Mouse (Mus musculus) embryo, embryonic 9.5 days (tissue): ENCODE results near the gene Kmt2a.
A peak's percentile ranks its signal among the peaks of the same experiment; 100 is the strongest.

ENCODE experiments used
- DNase-seq: peaks from one replicate; pipeline ENCODE4 v3.0.0-alpha.2; 2017; ENCODE audit errors: extremely low spot score

Gene Kmt2a

DNA sequence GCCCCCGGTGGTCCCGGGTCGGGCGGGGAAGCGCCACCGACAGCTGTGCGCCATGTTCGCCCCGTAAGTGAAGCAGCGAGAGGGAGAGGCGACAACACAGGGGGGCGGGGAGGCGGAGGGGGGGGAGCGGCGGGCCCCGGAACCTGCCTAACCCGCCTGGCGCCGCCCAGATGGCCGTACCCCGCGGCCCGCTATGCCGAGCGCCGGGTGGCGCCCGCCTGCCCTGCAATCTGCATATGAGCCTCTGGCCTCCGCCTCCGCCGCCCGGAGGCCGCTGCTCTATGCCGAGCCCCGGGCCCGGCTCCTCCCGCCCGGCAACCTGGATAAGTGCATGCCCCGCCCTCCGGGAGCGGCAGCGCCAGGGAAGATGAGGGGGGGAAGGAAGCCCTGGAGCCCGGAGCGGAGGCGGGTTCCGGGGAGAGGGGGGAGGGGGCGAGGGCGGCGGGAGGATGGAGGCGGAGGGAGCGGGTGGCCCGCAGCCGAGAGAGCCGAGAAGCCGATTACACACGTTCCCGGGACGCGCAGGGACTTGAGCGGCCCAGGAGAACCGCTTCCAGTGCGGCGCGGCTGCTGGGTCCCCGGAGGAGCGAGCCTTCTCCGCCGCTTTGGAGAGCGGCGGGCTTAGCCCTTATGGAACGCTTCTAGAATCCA, at the start of gene Kmt2a:
Gene Kmt2a, minus strand, starts transcription at position 76 of the 651 bp plus-strand sequence.
- peak; percentile 100 for DNase-seq

DNA sequence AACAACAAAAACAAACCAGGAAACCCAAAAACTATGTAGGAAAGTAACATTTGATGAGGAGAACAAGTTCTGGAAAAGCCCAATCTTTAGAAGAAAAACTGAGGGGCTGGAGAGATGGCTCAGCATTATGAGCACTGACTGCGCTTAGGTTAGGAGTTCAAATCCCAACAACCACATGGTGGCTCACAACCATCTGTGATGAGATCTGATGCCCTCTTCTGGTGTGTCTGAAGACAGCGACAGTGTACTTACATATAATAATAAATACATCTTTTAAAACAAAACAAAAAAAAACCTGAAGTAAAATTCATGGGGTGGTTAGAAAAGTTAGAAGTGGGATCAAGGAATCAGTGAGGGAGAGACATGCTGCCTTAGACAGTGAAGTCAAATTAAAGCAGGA, 40.4 kb upstream of the Kmt2a start:
- no peak for DNase-seq

DNA sequence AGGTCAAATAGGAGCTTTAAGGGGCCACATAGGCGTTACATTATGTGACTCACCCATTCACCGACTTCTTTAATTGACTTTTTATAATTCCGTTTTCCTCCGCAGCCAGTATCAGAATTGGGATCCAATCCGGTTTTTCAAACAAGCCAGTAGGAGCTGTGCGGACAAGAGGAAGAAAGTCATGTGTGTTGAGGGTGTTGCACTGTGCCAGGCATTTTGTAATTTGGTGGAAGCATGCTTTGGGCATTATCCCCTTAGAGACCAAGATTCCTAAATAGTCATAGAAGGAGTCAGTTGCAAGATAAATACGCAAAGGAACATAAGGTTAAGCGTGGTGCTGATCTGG, 40.0 kb upstream of the Kmt2a start:
- DNase-seq = no peak

DNA sequence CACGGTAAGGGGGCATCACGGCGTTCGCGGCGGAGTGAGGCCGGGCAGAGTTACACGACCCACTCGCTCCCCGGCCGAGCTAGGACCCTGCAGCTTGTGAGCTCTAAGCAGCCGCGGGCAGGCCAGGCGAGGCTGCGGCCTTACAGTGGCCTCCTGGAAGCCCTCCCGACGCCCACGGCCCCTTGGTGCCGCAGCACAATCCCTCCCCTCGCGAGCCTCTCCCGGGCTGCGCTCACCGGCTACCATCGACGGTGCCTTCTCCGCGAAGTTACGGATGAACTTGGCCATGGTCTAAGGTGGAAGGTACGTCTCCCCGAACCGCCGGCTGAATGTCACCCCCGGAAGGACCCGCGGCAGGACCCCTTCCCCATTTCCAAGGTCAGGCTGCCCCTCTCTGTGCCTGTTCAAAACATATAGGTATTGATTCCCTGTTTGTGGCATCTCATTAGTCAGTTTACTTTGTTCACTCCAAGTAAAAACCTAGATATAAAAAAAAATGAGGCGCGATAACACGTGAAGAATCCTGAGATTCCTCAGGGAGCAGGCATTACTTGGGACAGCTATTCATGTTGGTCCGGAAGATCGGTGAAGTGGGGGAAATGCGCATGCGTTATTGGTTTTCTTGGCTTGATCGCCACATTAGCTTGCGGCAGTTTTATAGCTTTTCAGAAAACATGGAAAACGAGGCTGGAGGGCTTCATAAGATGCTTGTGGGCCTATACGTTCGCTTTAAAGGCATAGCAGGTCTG, 39.5 kb upstream of the Kmt2a start, which contains the start of gene Atp5l:
Gene Atp5l, minus strand, starts transcription at position 369 of the 749 bp plus-strand sequence.
- peak; percentile 93 for DNase-seq

DNA sequence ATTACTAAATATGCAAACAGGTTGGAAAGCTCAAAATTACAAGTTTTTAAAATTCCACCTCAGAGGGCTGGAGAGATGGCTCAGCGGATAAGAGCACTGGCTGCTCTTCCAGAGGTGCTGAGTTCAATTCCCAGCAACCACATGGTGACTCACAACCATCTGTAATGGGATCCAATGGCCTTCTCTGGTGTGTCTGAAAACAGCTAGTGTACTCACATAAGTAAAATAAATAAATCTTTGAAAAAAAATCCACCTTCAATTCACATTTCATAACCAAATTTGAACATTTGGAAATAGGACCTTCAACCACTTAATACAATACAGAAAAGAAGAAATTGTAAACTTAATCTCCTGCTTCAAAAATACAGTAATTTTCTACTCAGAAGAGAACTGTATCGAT, 38.5 kb upstream of the Kmt2a start:
- DNase-seq = no peak

DNA sequence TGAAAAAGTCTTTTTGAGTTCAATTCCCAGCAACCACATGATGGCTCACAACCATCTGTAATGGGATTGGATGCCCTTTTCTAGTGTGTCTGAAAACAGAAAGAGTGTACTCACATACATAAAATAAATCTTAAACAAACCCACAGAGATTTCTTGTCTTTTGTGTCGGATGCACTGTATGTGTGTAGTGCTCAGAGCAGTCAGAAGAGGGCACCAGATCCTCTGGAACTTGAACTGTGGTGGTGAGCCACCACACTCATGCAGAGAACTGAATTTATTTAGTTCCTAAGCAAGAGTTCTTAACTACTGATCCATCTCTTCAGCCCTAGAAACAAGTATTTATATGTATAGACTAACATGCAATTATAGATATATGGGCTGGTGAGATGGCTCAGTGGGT, 35.1 kb upstream of the Kmt2a start:
- DNase-seq = peak; percentile 14

DNA sequence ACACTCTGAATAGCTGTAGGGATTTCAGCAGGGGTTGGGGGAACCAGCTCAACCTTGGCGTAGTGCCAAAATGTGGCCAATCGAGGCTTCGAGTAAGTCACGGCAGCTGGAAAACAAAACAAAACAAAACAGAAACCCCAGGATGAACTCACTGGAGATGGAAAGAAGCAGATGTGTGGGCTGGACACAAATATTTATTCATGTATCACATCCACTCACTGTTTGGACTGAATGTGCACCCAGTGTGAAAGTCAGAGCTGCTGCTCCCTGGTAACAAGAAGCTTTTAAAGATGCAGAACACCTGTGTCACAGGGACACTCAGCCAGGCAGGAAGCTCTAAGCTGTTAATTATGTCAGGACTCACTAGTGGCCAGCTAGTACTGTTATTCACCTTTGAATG, 33.6 kb upstream of the Kmt2a start:
- DNase-seq = no peak

DNA sequence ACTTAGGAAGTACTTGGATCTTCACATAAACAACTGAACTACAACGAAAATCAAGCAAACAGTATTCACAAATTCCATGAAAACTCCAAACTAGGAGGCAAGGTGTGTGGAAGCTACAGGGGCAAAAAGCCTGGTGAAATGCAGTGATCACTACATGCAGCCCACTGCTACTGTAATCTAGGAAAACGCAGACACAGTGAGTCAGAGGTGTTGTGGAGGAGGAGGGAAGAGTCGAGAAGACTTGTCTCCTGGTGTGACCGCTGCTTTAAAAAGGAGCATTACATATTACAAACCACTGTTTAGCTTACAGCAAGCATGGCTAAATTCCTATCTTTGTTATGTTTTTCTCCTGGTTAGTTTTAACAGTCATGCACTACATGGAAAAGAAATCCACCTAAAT, 30.3 kb upstream of the Kmt2a start:
- no peak for DNase-seq

DNA sequence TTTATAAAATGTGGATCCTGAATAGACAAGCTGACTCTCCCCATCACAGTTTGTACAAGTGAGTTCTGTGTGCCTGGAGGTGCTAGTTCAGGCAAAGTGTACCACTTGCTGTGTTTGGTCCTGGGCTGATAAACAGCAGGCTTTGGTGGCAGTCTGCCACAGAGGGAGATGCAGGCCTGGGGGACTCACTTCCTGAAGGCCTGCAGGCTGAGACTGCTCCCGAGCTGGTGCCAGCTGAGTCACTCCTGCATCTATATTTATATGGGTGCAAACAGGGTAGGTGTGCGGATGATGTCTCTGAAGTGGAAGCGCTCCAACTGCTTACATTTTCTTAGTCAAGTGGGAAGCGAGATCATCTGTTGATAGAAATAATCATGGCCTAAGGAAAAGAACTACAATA, 24.5 kb upstream of the Kmt2a start:
- no peak for DNase-seq

DNA sequence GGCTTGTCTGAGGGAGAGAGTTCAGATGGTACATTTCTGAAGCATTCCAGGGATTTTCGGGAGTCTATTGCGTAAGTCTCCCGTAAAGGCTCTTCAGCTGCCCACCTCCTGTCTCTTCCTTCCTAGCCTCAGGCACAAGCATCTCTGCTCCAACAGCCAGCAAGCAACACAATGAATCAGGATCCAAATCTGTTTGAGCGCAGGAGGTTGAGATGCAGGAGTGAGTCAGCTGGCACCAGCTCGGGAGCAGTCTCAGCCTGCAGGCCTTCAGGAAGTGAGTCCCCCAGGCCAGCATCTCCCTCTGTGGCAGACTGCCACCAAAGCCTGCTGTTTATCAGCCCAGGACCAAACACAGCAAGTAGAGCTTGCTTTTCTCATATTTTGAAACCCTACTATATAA, 23.9 kb upstream of the Kmt2a start:
- DNase-seq = no peak

DNA sequence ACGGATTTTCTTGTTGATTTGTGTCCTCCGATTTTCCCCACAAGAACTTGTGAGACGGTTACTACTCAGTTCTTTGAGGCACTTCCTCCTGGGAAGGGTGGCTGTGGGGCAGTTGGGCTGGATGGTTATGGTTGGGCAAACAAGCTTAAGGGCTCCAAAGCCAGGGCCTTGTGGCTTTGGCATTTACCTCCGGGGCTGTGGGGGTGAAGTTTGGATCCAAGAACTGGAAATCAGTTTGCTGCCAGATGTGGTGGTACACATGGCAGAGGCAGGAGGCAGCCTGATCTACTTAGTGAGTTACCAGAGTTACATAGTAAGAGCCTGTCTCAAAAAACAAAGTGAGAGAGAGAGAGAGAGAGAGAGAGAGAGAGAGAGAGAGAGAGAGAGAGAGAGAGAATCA, 22.8 kb upstream of the Kmt2a start:
- DNase-seq = no peak

DNA sequence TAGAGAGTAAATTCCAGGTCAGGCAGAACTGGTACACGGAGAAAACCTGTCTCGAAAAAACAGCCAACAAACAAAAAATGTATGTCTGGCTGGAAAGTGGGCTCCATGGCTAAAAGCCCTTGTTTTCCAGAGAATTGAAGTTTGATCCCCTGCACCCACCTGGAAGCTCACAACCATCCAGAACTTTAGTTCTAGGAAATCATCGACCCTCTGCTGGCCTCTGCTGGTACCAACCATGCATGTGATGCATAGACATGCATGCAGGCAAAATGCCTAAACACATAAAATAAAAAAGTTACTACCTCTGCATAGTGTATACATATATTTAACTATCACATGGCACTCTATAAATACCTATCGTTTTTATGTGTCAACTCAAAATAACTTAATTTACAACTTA, 19.3 kb upstream of the Kmt2a start:
- no peak for DNase-seq

DNA sequence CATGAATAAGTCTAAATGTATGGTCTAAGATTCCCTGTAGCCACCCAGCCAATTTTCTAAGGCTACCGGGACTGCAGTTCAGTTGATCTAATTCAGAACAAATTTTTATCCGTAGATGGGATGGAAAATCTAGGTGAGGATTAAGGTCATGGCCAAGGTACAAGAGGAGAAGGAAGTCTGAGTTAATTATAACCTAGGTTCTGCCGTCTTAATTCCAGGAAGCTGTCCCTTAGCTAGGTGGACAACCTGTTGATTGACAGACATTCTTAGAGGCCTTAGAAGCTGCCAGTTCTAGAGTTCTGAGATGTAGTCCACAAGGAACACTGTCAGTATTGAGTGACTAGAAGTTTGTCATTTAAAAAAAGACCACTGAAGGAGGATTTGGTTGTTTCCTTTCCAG, 18.6 kb upstream of the Kmt2a start:
- DNase-seq = no peak

DNA sequence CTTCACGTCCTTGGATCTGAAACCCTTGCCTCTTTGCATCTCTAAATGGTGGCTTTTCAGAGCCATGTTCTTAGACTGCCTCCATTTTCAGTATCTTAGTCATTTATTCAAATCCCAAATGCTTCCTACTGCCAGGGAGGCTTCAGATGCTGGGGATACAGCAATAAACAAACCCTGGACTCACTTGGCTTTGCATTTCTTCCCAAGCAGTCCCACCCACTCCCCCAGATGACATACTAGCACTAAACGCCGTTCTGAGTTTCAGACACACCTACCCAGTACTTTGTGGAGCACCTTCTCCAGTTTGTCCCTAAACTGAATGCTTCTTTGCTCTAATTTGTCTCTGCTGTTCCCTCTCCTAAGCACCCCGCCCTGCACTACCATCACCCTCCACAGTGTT, 15.9 kb upstream of the Kmt2a start:
- DNase-seq = no peak

DNA sequence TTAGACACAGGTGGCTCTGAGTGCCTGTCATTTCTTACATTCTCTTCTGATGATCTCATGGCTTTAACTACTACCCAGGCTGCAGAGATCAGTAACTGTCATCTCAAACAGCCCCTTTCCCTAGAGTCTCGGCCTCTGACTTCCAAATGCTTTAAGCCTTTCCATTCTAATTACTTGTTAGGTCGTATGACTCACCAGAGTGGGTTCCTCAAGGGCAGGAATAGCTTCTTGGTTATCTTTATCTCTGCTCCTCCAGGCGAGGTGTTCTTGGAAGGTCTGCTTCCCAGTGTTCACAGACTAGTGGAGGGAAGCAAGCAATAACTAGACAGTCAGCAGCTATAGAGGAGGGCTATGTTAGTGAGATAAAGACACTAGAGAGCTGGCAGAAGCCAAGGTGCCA, 11.6 kb upstream of the Kmt2a start:
- DNase-seq = no peak

DNA sequence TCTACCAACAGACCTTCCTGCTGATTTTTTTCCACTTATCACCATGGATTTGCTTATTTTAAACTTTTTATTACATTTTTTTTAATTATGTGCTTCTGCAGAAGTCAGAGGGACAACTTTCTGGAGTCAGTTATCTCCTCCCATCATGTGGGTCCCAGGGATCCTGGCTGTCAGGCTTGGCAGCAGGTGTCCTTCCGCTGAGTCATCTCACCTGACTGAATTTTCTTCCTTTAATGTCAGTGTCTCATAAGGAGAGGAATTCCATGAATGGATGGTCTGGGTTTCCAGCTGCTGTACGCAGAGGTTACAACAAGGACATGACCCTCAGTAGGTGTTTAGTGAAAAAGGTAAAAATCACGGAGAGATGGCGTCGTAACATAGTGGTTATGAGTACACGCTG, 10.1 kb upstream of the Kmt2a start:
- DNase-seq = no peak

DNA sequence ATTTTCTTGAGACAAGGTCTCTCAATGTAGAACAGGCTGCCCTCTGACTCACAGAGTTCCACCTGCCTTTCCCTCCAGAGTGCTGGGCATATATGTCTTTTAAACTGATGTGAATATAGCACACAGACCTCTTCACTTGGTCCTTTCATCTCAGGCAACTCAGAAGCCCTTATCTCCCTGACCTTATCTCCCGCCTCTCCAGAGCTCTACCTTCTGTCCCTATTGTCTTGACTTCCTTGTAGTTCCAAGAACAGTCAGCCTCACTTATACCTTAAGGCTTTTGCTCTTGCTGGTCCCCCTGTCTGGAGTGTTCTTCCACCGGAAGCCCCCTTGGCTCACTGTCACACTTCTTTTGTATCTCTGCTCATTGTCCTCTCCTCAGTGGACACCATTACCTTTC, 9.0 kb upstream of the Kmt2a start:
- no peak for DNase-seq

DNA sequence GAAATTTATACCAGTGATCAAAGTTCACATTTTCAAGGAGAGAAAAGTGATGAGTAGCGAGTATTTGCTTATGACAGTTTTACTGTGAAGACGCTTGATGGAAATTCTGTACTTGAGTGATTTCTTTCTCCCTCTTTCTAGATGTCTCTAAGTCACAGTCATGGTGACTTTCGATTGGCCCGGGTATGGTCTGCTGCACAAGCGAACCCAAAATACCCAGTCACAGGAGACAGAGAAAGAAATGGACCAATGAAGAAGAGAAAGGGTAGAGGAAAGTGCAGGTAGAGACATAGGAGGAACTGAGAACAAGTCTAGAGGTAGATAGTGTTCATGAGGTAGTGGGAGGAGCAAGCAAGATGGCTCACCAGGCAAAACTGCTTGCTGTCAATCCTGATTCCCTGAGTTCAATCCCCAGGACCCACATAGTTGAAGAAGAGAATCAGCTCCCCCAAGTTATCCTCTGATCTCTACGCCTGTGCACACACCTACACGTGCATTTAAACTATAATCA, 7.1 kb upstream of the Kmt2a start:
- no peak for DNase-seq

DNA sequence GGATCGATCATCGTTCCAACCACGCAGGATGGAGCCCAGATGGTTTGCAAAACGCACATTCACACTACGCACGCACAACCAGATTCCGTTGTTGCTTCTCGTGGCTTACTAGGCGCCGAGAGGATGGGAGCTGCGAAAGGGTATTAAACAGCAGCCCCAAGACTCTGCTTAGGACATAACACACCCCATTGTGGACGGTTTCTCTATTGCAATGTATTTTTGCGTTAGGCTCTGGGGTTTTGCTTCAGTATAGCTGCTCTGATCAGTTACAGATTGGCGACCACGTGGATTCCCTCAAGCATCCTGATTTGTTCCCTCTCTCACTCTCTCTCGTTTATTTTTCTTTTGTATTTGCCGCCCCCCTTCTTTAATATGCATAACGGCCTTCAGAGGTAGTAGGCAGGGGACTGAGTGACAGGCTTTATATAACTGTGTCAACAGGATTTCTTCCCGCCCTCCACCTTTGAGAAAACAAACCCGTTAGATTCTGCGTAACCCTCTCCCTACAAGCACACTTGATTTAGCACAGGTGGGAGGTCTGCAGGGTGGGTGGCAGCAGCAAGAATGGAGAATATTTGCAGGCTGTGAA, 2.0 kb upstream of the Kmt2a start:
- peak; percentile 42 for DNase-seq

DNA sequence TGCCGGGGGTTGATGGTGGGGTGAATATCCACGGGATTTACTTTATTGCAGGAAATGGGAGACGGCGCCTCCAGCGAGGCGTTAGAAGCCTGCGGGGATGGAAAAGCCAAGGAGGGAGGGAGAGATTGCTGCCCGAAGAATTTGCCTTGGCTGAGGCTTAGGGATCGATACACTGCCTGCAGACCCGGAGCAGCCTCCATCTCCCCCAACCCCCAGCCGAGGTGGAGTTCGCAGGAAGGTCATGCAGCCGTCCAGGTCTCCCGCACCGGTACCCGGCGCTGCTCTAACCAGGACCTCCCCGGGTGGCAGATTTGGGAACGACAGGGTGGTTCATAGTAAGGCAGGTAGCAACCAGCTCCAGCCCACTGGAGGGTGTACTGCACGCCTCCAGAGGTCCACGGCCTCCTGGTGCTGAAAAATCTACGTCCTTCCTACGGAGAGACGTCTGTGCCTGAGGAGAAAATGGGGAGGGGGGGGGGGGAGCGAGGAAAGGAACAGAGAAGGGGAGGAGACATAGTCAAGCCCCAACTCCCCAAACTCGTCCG, 1.4 kb upstream of the Kmt2a start:
- no peak for DNase-seq

DNA sequence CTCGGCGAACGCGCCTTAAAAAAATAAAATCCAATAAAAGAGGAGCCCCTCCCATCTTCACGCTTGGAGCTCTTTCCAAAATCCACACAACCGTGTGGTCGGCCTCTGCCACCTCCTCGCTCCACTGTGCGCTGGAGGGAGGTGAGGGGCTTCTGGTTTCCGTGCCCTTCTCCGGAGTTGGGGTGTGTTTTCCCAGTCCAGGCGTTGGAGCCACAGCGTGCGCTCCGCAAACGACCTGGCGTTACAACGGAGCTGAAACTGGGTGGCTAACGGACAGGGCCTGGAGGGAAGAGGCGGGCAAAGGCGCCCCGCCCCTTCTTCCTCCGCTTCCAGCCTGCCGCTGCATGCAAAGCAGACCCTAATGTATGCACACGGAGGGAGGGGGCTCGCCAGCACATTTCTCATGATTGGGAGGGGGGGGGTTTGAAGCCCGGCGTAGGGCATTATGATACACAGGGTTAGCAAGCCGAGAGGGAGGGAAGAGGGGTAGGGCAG, 892 bp upstream of the Kmt2a start:
- DNase-seq = peak; percentile 89

DNA sequence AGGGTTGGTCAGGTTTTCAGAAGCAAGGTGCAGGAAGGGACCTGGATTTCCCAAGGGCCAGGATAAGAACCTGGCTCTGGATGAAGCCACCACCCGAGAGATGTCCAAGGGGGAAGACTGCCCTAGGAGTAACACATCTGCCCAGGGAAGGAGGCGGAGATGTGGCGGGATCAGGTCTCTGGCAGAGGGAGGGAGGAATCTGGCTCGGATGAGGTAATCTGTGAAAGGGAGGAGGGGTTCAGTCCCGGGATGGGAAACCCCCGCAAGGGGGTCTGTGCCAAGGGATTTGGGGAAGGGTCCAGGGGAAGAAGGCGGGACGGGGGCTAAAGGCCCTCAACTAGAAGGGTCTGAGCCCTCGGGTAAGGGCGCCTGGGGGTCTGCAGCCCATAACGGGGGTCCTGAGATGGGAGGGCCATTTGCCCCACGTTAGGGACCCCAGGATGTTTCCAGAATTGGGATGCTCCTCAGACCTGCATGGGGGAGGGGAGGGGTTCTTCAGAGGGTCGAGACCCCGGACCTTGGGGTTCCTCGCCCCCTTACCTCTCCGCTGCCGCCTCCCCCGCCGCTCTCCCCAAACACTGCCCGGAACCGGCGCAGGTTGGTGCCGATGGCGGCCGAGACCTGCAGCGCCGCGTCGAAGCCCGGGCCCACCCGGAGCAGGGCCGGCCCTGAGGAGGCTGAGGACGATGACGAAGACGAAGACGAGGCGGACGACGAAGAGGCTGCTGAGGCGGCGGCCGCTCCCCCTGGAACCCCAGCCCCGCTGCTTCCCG, 601 bp downstream of the Kmt2a start:
- DNase-seq = peak; percentile 53
